Mouse (Mus musculus) myocyte (in vitro differentiated cells): ENCODE measurements at regions not wholly inside any gene's neighbourhood (a gene's known extent, or its start where the extent isn't known, plus 50 kb on each side); places are given as distances from the start of the nearest gene placed in this dataset.

Experiments used
- E2F4 ChIP-seq: IDR thresholded peaks from one replicate; pipeline ENCODE4 v1.6.1; 2011; ENCODE audit warnings: mild to moderate bottlenecking, control low read depth, moderate library complexity; ENCODE audit not compliant: insufficient read depth
- MYOD1 ChIP-seq, 3 experiments: IDR thresholded peaks; one replicate each; pipeline ENCODE4 v1.6.1; 2011; ENCODE audit warnings: control low read depth in 2 of 3, low read depth in 2 of 3, mild to moderate bottlenecking in 2 of 3, moderate library complexity in 1 of 3; ENCODE audit not compliant: insufficient read length in 2 of 3, control insufficient read depth in 1 of 3
- POLR2A ChIP-seq: IDR thresholded peaks from one replicate; pipeline ENCODE4 v1.6.1; 2011; ENCODE audit warnings: low read depth, mild to moderate bottlenecking, control low read depth, moderate library complexity; ENCODE audit not compliant: insufficient read length

DNA sequence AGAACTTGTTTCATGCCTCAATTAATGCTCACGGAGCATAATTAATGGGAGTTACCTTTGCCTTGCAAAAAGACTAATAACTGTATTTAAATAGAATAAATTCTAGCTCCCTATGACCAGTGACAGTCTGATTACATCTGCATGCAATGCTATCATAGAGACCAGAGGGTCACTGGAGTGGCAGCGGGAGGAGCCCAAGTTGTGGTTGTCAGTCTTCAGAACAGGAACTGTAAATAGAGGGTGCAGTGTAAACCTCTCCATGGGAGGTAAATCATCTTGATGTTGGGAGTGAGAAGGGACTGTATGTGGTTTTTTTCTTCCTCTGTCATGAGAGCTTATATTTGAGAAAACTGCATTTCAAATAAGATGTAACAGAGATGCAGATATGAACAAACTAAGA is 66.7 kb upstream of the 2210010C04Rik start:
- TF ChIP-seq POLR2A (no peak), E2F4 (no peak), MYOD1 (IDR thresholded peaks at IDR 0.05; ENCODE audit: control insufficient read depth in 1 of 3, insufficient read length in 2 of 3, low read depth in 2 of 3) (no peak)
